ENCODE assay signal across 8 mouse cellular contexts in genomic region chr10:127669170-127669569, GRCm38 (mm10). TPM values are rescaled to one million over a fixed set of nuclear protein-coding genes. Genes with fewer than 3 reads are reported as not detected.
DNase-seq lines count a peak whose midpoint lies in the region; ATAC-seq and TF ChIP-seq lines count a peak whose summit lies in the region.

No protein-coding gene starts in this region.

- WGBS in kidney, postnatal 0 days = 11% methylated on average over 7 of the region's 7 CpGs
- WGBS in embryonic facial prominence, embryonic 12.5 days = 5% methylated on average over 7 of the region's 7 CpGs
- WGBS in neural tube, embryonic 15.5 days = 27% methylated on average over 7 of the region's 7 CpGs

- ATAC-seq in kidney, postnatal 0 days (replicated peaks; ENCODE audit: low FRiP score, low read depth) = no peak
- no peak for ATAC-seq in embryonic facial prominence, embryonic 12.5 days (ENCODE audit: insufficient number of reproducible peaks, insufficient read depth, low FRiP score, low TSS enrichment)
- ATAC-seq in neural tube, embryonic 15.5 days (ENCODE audit: low FRiP score) = no peak

- peak; percentile 77 for DNase-seq in kidney, postnatal 0 days (ENCODE audit: low spot score)
- no peak for DNase-seq in kidney, postnatal 36 days
- peak; percentile 14 for DNase-seq in MN1 (ENCODE audit: low spot score)
- peak; percentile 69 to 80 for DNase-seq in kidney, postnatal 4 days
- no peak for DNase-seq in ovary, postnatal 10 days (ENCODE audit: low spot score)
- no peak for DNase-seq in adrenal gland, adult 2 months

- TF ChIP-seq CTCF in kidney, postnatal 0 days (IDR thresholded peaks at IDR 0.05; ENCODE audit: low read depth) = no peak

- no peak overlapping the region for H3K4me3 ChIP-seq in kidney, postnatal 0 days (replicated peaks; ENCODE audit: low read depth, low read length)
- H3K4me3 ChIP-seq in embryonic facial prominence, embryonic 12.5 days = peak overlapping the region; percentile 78
- no peak overlapping the region for H3K4me3 ChIP-seq in neural tube, embryonic 15.5 days (replicated peaks)

- no peak overlapping the region for H3K9ac ChIP-seq in kidney, postnatal 0 days (ENCODE audit: low read depth, low read length)
- H3K9ac ChIP-seq in embryonic facial prominence, embryonic 12.5 days = peak overlapping the region; percentile 16; the same call in 1 of the 2 replicates
- H3K9ac ChIP-seq in neural tube, embryonic 15.5 days (replicated peaks) = no peak overlapping the region

- peak overlapping the region; percentile 77 for H3K4me2 ChIP-seq in kidney, postnatal 0 days (ENCODE audit: low read length)
- H3K4me2 ChIP-seq in embryonic facial prominence, embryonic 12.5 days (replicated peaks) = peak overlapping the region; percentile 86
- H3K4me2 ChIP-seq in neural tube, embryonic 15.5 days = peak overlapping the region; percentile 96

- H3K9me3 ChIP-seq in kidney, postnatal 0 days (replicated peaks; ENCODE audit: low read length) = no peaks in the 10 kb centered on the region
- no peaks in the 10 kb centered on the region for H3K9me3 ChIP-seq in embryonic facial prominence, embryonic 12.5 days
- H3K9me3 ChIP-seq in neural tube, embryonic 15.5 days (replicated peaks) = no peaks in the 10 kb centered on the region

- peaks cover 21% of the 10 kb centered on the region for H3K4me1 ChIP-seq in kidney, postnatal 0 days (replicated peaks; ENCODE audit: insufficient read depth, low read length)
- H3K4me1 ChIP-seq in embryonic facial prominence, embryonic 12.5 days = peaks cover 25% of the 10 kb centered on the region
- H3K4me1 ChIP-seq in neural tube, embryonic 15.5 days = peaks cover 45% of the 10 kb centered on the region

- peaks cover 8% of the 10 kb centered on the region; the same call in 1 of the 2 replicates for H3K36me3 ChIP-seq in kidney, postnatal 0 days (ENCODE audit: insufficient read depth, low read length)
- H3K36me3 ChIP-seq in embryonic facial prominence, embryonic 12.5 days = peaks cover 5% of the 10 kb centered on the region
- no peaks in the 10 kb centered on the region for H3K36me3 ChIP-seq in neural tube, embryonic 15.5 days

- peak overlapping the region; percentile 97 for H3K27ac ChIP-seq in kidney, postnatal 0 days
- H3K27ac ChIP-seq in embryonic facial prominence, embryonic 12.5 days = peak overlapping the region; percentile 99
- peak overlapping the region; percentile 78; the same call in 1 of the 2 replicates for H3K27ac ChIP-seq in neural tube, embryonic 15.5 days (replicated peaks)

- H3K27me3 ChIP-seq in kidney, postnatal 0 days (ENCODE audit: insufficient read depth, low read length) = no peaks in the 10 kb centered on the region
- no peaks in the 10 kb centered on the region for H3K27me3 ChIP-seq in embryonic facial prominence, embryonic 12.5 days
- H3K27me3 ChIP-seq in neural tube, embryonic 15.5 days (replicated peaks) = peaks cover 45% of the 10 kb centered on the region

RNA-seq across cellular contexts. Expression of gene Nab2, which starts 0.8 kb away (rescaled TPM):
- 21.5 and 24.3 TPM in 2 replicates for polyA plus RNA-seq in kidney, postnatal 0 days (2015; fragmentation: Nextera tagmentation; extraction: Ambion mirVana)
- 18.8 and 19.5 TPM in 2 replicates for polyA plus RNA-seq in embryonic facial prominence, embryonic 12.5 days (2016; fragmentation: Nextera tagmentation; extraction: Ambion mirVana)
- 2.5 and 4.8 TPM in 2 replicates for polyA plus RNA-seq in neural tube, embryonic 15.5 days (2015; fragmentation: Nextera tagmentation; extraction: Ambion mirVana)
- 10 to 100 TPM; 16.9 to 26.6 TPM for total RNA-seq in adrenal gland, adult 2 months (2021)
- polyA plus RNA-seq in adrenal gland, adult 2 months (2012; rRNA removed) = 35.9 and 38.7 TPM in 2 replicates

RNA-seq across cellular contexts. Expression of gene Nemp1, which starts 2.5 kb away (rescaled TPM):
- 6.6 and 6.9 TPM in 2 replicates for polyA plus RNA-seq in kidney, postnatal 0 days (2015; fragmentation: Nextera tagmentation; extraction: Ambion mirVana)
- polyA plus RNA-seq in embryonic facial prominence, embryonic 12.5 days (2016; fragmentation: Nextera tagmentation; extraction: Ambion mirVana) = 9.0 and 11.9 TPM in 2 replicates
- polyA plus RNA-seq in neural tube, embryonic 15.5 days (2015; fragmentation: Nextera tagmentation; extraction: Ambion mirVana) = 3.4 and 4.7 TPM in 2 replicates
- 1 to 10 TPM; 4.6 to 9.1 TPM for total RNA-seq in adrenal gland, adult 2 months (2021)
- 1.5 and 2.6 TPM in 2 replicates for polyA plus RNA-seq in adrenal gland, adult 2 months (2012; rRNA removed)

RNA-seq across cellular contexts. Expression of gene Stat6, which starts 26.4 kb away (rescaled TPM):
- 26.2 and 27.0 TPM in 2 replicates for polyA plus RNA-seq in kidney, postnatal 0 days (2015; fragmentation: Nextera tagmentation; extraction: Ambion mirVana)
- 13.0 and 13.3 TPM in 2 replicates for polyA plus RNA-seq in embryonic facial prominence, embryonic 12.5 days (2016; fragmentation: Nextera tagmentation; extraction: Ambion mirVana)
- polyA plus RNA-seq in neural tube, embryonic 15.5 days (2015; fragmentation: Nextera tagmentation; extraction: Ambion mirVana) = 5.0 and 11.5 TPM in 2 replicates
- total RNA-seq in adrenal gland, adult 2 months (2021) = 100 to 1,000 TPM in 1 of 2 experiments, 10 to 100 TPM in 1; 88.3 to 109 TPM
- polyA plus RNA-seq in adrenal gland, adult 2 months (2012; rRNA removed) = 67.6 and 83.8 TPM in 2 replicates

RNA-seq across cellular contexts. Expression of gene Myo1a, which starts 35.8 kb away (rescaled TPM):
- polyA plus RNA-seq in kidney, postnatal 0 days (2015; fragmentation: Nextera tagmentation; extraction: Ambion mirVana) = 0.07 and 0.18 TPM in 2 replicates
- 0.20 and 0.58 TPM in 2 replicates for polyA plus RNA-seq in embryonic facial prominence, embryonic 12.5 days (2016; fragmentation: Nextera tagmentation; extraction: Ambion mirVana)
- 1.2 and 2.1 TPM in 2 replicates for polyA plus RNA-seq in neural tube, embryonic 15.5 days (2015; fragmentation: Nextera tagmentation; extraction: Ambion mirVana)
- 10 to 100 TPM in 1 of 2 experiments, 1 to 10 TPM in 1; 1.1 to 15.1 TPM for total RNA-seq in adrenal gland, adult 2 months (2021)
- polyA plus RNA-seq in adrenal gland, adult 2 months (2012; rRNA removed) = 0.21 and 4.0 TPM in 2 replicates

RNA-seq across cellular contexts. Expression of gene Lrp1, which starts 48.2 kb away (rescaled TPM):
- 42.6 and 44.5 TPM in 2 replicates for polyA plus RNA-seq in kidney, postnatal 0 days (2015; fragmentation: Nextera tagmentation; extraction: Ambion mirVana)
- 115 TPM in 2 replicates for polyA plus RNA-seq in embryonic facial prominence, embryonic 12.5 days (2016; fragmentation: Nextera tagmentation; extraction: Ambion mirVana)
- 102 and 108 TPM in 2 replicates for polyA plus RNA-seq in neural tube, embryonic 15.5 days (2015; fragmentation: Nextera tagmentation; extraction: Ambion mirVana)
- 100 to 1,000 TPM; 138 to 196 TPM for total RNA-seq in adrenal gland, adult 2 months (2021)
- 197 and 201 TPM in 2 replicates for polyA plus RNA-seq in adrenal gland, adult 2 months (2012; rRNA removed)

Comparison
In these comparisons a context has a peak if more than half of its experiments do, and no peak if none do; other contexts are left out.
1. DNase-seq: peak in kidney, postnatal 0 days (single experiment), MN1 (single experiment) and kidney, postnatal 4 days (2 of 2); none in kidney, postnatal 36 days (0 of 2), ovary, postnatal 10 days (single experiment) and adrenal gland, adult 2 months (single experiment).
2. Peak in every context shown above with its lines, with median percentiles within 50 percentile points of each other: H3K27ac ChIP-seq and H3K4me2 ChIP-seq.